Mouse (Mus musculus) macrophage (primary cell): ENCODE measurements around the gene Rnase1. TPM values are rescaled to one million over a fixed set of nuclear protein-coding genes. Genes with fewer than 3 reads are reported as not detected.
A peak's percentile ranks its signal among the peaks of the same experiment; 100 is the strongest.

Experiments used
- H3K27ac ChIP-seq: fragments of 350-480 bp; formaldehyde crosslinking; 2 replicates; pipeline ENCODE4 v1.9.0; 2021
- H3K36me3 ChIP-seq: fragments of 350-480 bp; formaldehyde crosslinking; 2 replicates; pipeline ENCODE4 v1.9.0; 2021; ENCODE audit errors: inconsistent target
- H3K4me3 ChIP-seq: fragments of 350-480 bp; formaldehyde crosslinking; 2 replicates; pipeline ENCODE4 v1.9.0; 2021; ENCODE audit errors: inconsistent target
- H3K79me2 ChIP-seq: fragments of 350-480 bp; formaldehyde crosslinking; 2 replicates; pipeline ENCODE4 v1.9.0; 2021; ENCODE audit errors: inconsistent target
- WGBS: methylation state at CpG from one replicate; pipeline ENCODE4 v1.1.7; 2026; ENCODE audit warnings: inconsistent platforms; ENCODE audit not compliant: missing documents; 5-methylcytosine and 5-hydroxymethylcytosine counted together
- polyA plus RNA-seq: library from polyadenylated mRNA; stranded (reverse); fragments of 250-400 nt; gene quantifications from 3 replicates; pipeline ENCODE4 v1.2.4, GENCODE M21; 2018; ENCODE audit warnings: inconsistent platforms

Rnase1 gene
- polyA plus RNA-seq, 1 experiment from 2014 or later: not detected

- Histone ChIP-seq H3K36me3 (no peaks in the 10 kb centered on the region), H3K4me3 (no peak overlapping the region), H3K79me2 (no peaks in the 10 kb centered on the region), H3K27ac (no peak overlapping the region)
- WGBS: 86% methylated on average over 3 of the region's 3 CpGs
Observed at GRCm38 (mm10) chr14:51150206-51150831, 3.7 kb upstream of the Rnase1 start.

DNA sequence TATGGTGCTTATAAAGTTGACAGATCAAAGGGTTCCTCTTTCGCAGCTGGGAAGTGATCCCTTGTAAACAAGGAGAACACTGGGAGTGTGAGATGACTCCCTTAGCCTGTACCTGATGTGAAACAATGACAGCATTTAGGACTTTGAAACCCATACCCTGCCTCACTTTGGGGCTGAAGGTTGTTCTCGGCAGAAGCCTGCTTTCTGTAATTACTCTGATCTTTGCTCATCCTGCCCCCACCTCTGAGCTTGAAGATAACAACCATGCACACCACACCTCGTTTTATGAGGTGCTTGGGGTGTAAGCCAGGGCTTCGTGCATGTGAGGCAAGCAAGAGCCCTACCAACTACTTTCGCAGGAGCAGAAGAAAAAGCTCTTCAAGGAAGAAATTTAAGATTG is 2.6 kb upstream of the Rnase1 start:
- WGBS: 93% methylated on average over 5 of the region's 5 CpGs
- Histone ChIP-seq H3K79me2 (no peaks in the 10 kb centered on the region), H3K4me3 (no peak overlapping the region), H3K27ac (no peak overlapping the region), H3K36me3 (no peaks in the 10 kb centered on the region)

- Histone ChIP-seq H3K27ac (no peak overlapping the region), H3K4me3 (no peak overlapping the region), H3K36me3 (no peaks in the 10 kb centered on the region), H3K79me2 (no peaks in the 10 kb centered on the region)
- 91% methylated on average over 3 of the region's 3 CpGs for WGBS
Observed at GRCm38 (mm10) chr14:51148006-51148405, 1.4 kb upstream of the Rnase1 start.

GRCm38 (mm10) chr14:51145521-51145920 is 1.1 kb downstream of the Rnase1 start:
- no peak overlapping the region for H3K27ac ChIP-seq
- H3K79me2 ChIP-seq: no peaks in the 10 kb centered on the region
- WGBS: 87% methylated on average over 6 of the region's 6 CpGs
- no peak overlapping the region for H3K4me3 ChIP-seq
- no peaks in the 10 kb centered on the region for H3K36me3 ChIP-seq

DNA sequence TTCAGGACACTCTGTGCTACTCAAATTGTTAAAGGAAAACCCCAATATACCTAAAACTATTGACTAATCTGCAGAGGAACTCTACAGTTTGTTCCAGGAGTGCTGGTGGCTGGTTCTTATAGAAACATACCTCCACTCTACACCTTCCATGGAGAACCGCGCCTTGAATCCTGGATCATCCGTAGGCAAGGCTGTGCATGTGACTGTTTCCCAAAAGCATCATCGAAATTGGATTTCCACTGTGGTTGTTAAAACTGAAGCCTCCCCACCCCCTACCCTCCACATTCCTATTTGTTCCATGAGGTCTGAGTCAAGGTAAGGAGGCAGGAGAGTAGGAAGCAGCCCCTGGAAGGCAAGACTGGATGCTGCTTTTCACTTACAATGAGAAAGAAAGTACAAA is 2.1 kb downstream of the Rnase1 start:
- WGBS: 100% methylated on average over 4 of the region's 4 CpGs
- H3K4me3 ChIP-seq: no peak overlapping the region
- H3K36me3 ChIP-seq: no peaks in the 10 kb centered on the region
- no peak overlapping the region for H3K27ac ChIP-seq
- H3K79me2 ChIP-seq: no peaks in the 10 kb centered on the region

DNA sequence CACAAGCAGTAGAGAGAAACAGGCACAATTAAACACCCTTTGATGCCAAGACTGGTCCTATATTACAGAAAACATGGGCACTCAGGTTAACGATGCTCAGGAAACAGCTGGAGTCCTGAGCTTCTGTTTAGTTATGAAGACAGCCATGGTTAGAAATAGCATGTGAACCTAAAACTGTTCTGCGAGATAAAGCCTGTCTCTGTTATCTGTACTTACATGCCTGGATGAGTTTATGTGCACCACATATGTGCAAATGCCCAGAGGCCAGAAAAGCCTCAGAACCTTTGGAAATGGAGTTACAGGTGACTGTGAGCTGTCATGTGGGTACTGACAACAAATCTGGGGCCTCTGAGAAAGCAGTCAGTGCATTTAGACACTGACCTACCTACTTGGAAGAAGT is 2.6 kb downstream of the Rnase1 start:
- H3K4me3 ChIP-seq: no peak overlapping the region
- no peaks in the 10 kb centered on the region for H3K79me2 ChIP-seq
- 60% methylated on average over 2 of the region's 2 CpGs for WGBS
- no peak overlapping the region for H3K27ac ChIP-seq
- no peaks in the 10 kb centered on the region for H3K36me3 ChIP-seq

DNA sequence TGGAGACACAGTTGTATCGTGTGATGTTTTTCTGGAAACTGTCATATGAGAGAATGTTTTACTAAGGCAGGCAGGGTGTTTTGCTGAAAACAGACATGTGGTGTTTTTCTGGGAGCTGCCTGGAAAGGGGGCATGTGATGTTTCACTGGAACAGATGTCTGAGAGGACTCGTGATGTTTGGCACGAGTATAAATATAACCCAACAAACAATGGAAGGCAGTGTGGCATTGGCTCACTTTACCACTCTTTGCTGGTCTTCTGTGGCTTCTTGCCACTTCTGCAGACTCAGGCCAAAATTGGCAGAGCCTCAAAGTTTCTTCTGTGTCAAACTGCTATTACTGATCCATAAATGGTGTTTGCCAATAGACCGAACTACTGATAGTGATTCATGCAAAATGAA is 3.3 kb downstream of the Rnase1 start:
- H3K36me3 ChIP-seq: no peaks in the 10 kb centered on the region
- no peak overlapping the region for H3K27ac ChIP-seq
- no peak overlapping the region for H3K4me3 ChIP-seq
- no peaks in the 10 kb centered on the region for H3K79me2 ChIP-seq
- WGBS: 84% methylated on average over 4 of the region's 4 CpGs

GRCm38 (mm10) chr14:51142568-51142967 is 4.0 kb downstream of the Rnase1 start:
- H3K36me3 ChIP-seq: no peaks in the 10 kb centered on the region
- WGBS: 92% methylated on average over 3 of the region's 3 CpGs
- H3K27ac ChIP-seq: no peak overlapping the region

GRCm38 (mm10) chr14:51142119-51142518 is 4.5 kb downstream of the Rnase1 start:
- Histone ChIP-seq H3K36me3 (no peaks in the 10 kb centered on the region), H3K27ac (no peak overlapping the region)

More at GRCm38 (mm10) chr14:51142568-51142967, 4.0 kb downstream of the Rnase1 start:
- no peaks in the 10 kb centered on the region for H3K79me2 ChIP-seq
- no peak overlapping the region for H3K4me3 ChIP-seq

GRCm38 (mm10) chr14:51140342-51140741 is 6.2 kb downstream of the Rnase1 start:
- 76% methylated on average over 2 of the region's 2 CpGs for WGBS
- no peak overlapping the region for H3K4me3 ChIP-seq
- no peaks in the 10 kb centered on the region for H3K79me2 ChIP-seq
- H3K27ac ChIP-seq: no peak overlapping the region
- H3K36me3 ChIP-seq: no peaks in the 10 kb centered on the region

More at GRCm38 (mm10) chr14:51142119-51142518, 4.5 kb downstream of the Rnase1 start:
- Histone ChIP-seq H3K79me2 (no peaks in the 10 kb centered on the region), H3K4me3 (no peak overlapping the region)
- 98% methylated on average over 4 of the region's 4 CpGs for WGBS

DNA sequence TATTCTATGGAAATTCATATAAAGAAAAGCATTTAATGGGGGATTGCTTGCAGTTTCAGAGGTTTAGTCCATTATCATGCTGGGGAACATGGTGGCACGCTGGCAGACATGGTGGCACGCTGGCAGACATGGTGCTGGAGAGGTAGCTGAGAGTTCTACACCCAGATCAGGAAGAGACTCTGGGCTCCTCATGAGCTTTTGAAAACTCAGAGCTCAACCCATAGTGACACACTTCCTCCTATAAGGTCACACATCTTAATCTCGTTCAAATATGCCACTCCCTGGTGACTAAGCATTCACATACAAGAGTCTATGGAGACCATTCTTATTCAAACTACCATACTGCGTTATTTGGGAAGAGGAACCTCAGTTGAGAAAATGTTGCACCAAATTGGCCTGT is 14.2 kb downstream of the Rnase1 start:
- H3K79me2 ChIP-seq: no peaks in the 10 kb centered on the region
- no peaks in the 10 kb centered on the region for H3K36me3 ChIP-seq
- no peak overlapping the region for H3K27ac ChIP-seq
- no peak overlapping the region for H3K4me3 ChIP-seq
- 48% methylated on average over 4 of the region's 4 CpGs for WGBS

DNA sequence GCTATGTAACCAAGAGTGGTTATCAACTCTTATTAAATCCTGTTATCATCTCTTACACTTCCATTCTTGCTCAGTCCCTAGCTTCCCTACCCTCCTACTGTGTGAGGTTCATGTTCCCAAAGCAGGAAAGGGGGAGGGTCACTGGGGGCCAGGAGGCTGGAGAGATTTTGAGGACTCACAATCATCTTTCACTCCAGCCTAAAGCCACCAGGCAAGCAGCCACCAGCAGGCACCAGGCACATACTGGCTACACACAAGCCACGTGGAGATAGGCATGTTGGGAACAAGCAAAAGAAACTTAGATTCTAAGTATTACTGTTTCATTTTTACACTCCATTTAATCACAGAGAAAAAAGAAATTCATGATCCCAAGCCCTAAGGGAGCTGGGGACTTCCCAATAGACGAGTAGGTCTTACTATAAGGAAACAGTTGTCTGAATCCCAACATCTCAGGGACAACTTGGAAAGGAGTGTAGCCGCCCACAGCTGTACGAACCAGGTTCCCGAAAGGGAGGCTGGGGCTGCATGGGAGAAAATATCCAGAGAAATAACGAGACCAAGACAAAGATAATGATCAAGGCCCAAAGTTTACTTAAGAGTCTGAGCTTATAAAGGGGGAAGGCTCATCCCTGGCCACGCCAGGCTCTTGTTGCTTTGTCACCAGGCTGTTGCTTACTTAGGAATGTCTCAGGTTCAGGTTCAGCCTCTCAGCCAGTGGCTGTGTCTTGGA is 15.3 kb downstream of the Rnase1 start:
- Histone ChIP-seq H3K79me2 (no peaks in the 10 kb centered on the region), H3K36me3 (no peaks in the 10 kb centered on the region), H3K4me3 (no peak overlapping the region), H3K27ac (no peak overlapping the region)
- 90% methylated on average over 7 of the region's 7 CpGs for WGBS

GRCm38 (mm10) chr14:51130315-51130940 is 16.2 kb downstream of the Rnase1 start:
- Histone ChIP-seq H3K79me2 (no peaks in the 10 kb centered on the region), H3K36me3 (no peaks in the 10 kb centered on the region), H3K27ac (0 out of 2 replicates have a peak overlapping the region, but pooled peaks have one; percentile 80), H3K4me3 (no peak overlapping the region)
- 62% methylated on average over 9 of the region's 9 CpGs for WGBS

DNA sequence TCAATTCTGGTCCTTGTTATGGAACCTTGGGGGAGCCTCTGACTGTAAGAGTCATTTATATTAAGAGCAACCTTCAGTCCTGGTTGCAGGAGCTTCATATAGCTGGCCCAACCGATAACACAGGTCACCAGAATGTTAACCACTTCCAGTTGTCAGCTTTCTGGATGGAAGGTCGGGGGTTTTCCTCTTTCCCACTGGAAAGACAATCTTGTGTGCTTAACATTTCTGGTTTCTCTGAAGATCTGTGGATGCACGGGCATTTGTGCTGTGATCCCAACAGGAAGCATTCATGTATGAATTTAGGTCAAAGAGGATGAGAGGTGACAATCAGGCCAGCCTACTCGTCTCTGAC is 17.0 kb downstream of the Rnase1 start:
- H3K4me3 ChIP-seq: peak overlapping the region; percentile 39
- WGBS: 35% methylated on average over 4 of the region's 4 CpGs

More for the DNA sequence above, 17.0 kb downstream of the Rnase1 start:
- peak overlapping the region; percentile 80 for H3K27ac ChIP-seq
- H3K36me3 ChIP-seq: no peaks in the 10 kb centered on the region
- H3K79me2 ChIP-seq: no peaks in the 10 kb centered on the region
